Mouse (Mus musculus) thymus, postnatal 14 days (tissue): ENCODE measurements around the gene Cdk5rap1.
A peak's percentile ranks its signal among the peaks of the same experiment; 100 is the strongest.
"Not testable (repeated sequence)": the region's sequence is repeated elsewhere in the genome, so short reads cannot be mapped to it uniquely, and the experiment has no call there.

ENCODE experiments used
- DNase-seq: peaks from one replicate; pipeline ENCODE4 v3.0.0; 2021

Cdk5rap1 gene

GRCm38 (mm10) chr2:154374807-154375601 is 2.2 kb upstream of the Cdk5rap1 start:
- DNase-seq = no peak

- DNase-seq = peak; percentile 77
These were observed 1.3 kb upstream of the Cdk5rap1 start for GRCm38 (mm10) chr2:154373961-154374632.

DNA sequence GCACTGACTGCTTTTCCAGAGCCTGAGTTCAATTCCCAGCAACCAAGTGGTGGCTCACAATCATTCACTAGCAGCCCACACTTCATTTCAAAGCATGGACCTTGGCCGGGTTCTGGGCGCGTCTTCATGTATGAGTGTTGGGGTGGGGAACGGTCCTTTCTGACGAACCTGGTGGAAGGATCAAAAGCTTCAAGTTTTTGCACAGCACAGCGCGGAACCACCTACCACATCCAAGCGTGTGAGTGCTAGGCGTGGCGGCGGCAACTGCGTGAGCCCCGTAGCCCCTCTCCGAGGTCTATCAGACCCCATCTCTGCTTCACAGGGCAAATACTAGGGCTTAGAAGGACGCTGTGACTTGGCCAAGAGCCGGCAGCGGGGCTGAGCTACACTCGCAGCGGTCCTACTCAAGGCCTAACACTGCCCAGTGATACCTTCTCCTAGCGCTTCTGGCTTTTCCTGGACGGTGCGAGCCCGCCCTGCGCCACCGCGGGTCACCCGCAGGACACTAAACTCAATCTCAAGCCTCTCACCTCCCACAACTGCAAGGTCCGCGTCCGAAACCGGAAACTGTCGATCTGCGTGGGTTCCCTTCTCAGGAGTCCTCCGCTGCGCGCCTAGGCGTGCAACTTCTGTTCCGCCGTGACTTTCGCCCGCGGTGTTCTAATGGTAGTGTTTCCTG is 520 bp downstream of the Cdk5rap1 start:
- peak; percentile 89 for DNase-seq

- no peak for DNase-seq
These were observed 5.3 kb downstream of the Cdk5rap1 start for GRCm38 (mm10) chr2:154367510-154367909.

DNA sequence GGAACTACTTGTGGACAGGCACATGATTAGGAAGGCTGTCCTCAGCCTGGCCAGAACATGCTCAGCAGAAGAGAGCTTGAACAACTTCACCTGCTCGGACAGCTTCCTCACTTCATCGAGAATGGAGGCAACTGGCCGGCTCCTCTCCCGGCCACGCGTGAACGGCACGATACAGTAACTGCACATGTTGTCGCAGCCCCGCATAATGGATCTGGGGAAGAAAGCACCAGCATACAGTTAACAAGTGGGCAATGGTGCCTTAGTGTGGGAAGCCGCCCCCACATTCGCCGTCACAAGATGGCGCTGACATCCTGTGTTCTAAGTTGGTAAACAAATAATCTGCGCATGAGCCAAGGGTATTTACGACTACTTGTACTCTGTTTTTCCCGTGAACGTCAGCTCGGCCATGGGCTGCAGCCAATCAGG is 18.8 kb downstream of the Cdk5rap1 start:
- not testable (repeated sequence) for DNase-seq

GRCm38 (mm10) chr2:154348152-154348551 is 24.7 kb downstream of the Cdk5rap1 start:
- DNase-seq = no peak

DNA sequence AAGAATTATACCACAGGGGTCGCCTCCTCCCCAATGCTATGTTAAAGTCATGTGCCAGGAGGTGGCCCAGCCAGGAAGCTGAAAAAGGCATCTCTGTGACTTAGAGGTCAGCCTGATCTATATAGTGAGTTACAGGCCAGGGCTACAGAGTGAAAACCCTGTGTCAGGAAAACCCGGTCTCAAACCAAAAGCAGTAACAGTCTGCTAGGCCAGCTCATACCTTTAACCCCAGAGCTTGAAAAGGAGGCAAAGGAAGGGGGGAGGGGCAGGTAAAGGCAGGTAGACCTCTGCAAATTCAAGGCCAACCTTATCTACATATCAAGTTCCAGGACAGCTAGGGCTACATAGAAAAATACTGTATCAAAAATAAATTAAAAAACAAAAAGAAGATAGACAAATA is 33.5 kb downstream of the Cdk5rap1 start:
- no peak for DNase-seq

DNA sequence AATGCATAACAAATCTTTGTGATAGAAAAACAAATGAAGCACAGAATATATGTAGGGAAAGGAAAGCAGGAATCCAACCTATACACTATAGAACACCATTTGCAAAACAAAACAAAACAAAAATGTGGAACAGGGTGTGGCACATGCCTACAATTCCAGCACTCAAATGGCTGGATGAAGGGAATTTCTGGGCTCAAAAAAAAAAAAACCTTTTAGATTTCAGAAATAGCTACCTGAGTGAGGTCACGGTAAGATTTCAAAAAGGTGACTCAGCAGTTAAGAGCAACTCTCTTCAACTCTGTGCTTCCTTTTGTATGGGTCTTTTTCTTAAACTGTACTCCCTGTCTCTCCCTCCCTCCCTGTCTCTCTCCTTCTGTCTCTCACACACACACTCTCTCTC is 34.6 kb downstream of the Cdk5rap1 start:
- no peak for DNase-seq

GRCm38 (mm10) chr2:154335572-154335971 is 37.2 kb downstream of the Cdk5rap1 start:
- DNase-seq = no peak

DNA sequence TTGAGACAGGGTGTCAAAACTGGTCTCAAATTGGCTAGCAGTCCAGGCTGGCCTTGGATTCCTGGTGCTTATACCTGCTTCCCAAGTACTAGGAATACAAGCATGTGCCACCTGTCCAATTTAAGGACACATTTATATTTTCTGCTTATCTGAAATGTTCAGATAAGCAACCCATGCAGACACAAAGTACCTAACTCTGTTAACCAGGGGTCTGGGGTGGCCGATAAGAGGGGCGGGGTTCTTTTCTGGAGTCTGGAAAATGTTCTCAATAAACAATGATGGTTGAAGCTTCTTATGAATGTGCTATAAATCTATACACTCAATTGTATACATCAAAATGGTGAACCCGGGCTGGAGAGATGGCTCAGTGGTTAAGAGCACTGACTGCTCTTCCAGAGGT is 46.0 kb downstream of the Cdk5rap1 start:
- no peak for DNase-seq

DNA sequence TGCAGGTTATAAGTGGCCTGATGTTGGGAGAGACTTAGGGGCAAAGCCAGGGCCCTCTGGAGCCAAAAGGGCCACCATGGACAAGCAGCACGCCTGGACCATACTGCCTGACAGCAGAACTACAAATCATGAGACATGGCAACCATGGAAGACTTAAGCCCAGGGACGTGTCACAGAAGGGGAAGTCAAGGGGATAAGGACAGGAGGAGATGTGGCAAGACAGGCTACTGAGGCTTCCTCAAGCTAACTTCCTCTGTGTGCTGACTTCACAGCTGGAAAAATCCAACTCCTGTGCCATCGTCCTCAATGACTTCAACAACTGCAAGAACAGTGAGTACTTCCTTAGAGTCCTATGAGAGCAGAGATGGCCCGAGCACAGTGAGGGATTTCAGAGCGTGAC is 59.0 kb downstream of the Cdk5rap1 start:
- DNase-seq = not testable (repeated sequence)

- not testable (repeated sequence) for DNase-seq
These were observed 65.9 kb downstream of the Cdk5rap1 start, which contains the start of gene Bpifb9b for GRCm38 (mm10) chr2:154306927-154307326. Gene Bpifb9b, plus strand, starts transcription at chr2:154307227.

DNA sequence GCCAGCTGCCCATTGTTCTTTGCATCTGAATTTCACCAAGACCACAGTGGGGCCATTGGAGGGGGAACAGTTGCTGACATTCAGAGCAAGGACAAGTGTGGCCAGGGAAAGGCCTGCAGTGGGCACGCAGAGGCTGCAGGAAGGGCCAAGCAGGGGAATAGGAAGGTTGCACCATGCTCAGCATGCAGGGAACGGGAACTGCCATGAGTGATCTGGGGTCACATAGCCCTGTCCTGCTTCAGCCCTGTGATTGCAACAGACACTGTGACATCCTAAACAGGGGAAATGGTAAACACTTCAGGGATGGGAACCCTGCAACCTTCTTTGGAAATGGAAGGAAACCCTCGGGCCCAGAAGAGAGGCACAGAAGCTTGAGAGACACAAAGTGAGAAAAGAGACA is 68.2 kb downstream of the Cdk5rap1 start:
- not testable (repeated sequence) for DNase-seq

DNA sequence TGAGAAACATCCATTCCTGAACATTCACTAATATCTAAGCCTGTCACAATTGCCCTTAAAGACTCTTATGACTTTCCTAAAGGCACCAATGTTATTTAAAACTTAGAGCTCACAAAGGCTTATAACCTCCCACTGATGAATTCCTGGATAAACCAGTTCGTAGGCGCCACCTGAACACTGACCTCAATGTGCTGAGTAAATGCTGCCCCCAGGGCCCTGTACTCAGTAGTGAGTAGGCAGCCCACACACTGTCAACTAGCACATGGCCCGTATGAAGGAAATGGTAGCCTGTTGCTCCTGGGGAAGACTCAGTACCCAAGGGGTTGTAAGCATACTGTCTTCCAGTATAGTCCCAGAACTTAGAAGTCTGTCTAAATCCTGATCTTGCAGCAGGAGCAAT is 71.0 kb downstream of the Cdk5rap1 start:
- no peak for DNase-seq

DNA sequence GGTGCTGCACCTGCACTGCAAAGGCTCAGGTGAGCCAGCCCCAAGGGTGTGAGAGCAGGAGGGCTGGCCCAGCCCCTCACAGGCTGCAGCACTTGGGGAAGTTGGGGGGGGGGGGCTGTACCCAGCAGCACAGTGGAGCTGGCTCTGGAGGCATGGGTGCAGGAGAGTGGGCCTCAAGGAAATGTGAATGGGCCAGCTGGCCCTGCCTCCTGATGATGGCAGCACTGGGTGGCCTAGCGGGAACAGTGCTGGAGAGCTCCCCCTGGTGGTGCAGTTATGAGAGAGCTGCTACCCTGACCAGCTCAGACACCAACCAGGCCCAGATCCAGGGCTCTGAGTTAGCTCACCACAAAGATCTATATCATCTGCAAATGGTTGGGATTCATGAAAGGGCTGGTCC is 72.3 kb downstream of the Cdk5rap1 start:
- peak; percentile 83 for DNase-seq

DNA sequence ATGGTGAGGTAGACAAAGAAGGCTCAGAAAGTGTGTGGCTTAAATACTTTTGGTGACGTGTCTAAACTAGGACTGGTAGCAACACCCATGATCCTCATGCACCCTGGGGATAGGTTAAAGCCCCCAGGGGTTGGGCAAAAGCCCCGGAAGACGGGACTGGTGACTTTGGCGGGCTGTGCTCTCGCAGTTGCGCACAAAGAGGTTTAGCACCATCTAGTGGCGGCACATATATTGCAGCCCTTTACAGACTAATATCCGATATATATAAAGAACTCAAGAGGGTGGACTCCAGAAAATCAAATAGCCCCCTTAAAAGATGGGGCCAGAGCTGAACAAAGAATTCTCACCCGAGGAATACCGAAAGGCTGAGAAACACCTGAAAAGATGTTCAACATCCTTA is 78.1 kb downstream of the Cdk5rap1 start:
- peak; percentile 62 for DNase-seq

GRCm38 (mm10) chr2:154292833-154293232 is 80.0 kb downstream of the Cdk5rap1 start:
- DNase-seq = no peak

DNA sequence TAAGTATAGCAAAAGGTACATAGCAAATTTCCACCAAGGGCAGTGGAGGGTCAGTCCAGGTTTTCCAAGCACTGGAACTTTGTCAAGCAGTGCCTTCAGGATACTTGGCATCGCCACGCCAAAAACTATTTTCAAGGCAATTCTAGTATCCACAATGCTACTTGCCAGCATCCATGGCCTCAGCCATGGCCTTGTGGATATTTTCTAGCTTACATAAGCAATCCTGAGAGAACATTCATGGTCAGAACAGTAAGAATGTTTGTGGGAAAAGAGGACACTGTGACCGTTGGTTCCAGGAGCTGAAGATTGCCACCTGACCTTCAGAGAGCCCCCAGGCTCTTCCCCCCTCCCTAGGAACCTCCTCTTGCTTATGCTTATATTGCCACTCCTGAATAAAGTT is 80.9 kb downstream of the Cdk5rap1 start:
- not testable (repeated sequence) for DNase-seq
